Mouse (Mus musculus): Measurements from ENCODE around the gene Cdc14a. TPM values are rescaled to one million over a fixed set of nuclear protein-coding genes. Genes with fewer than 3 reads are reported as not detected.

Cdc14a gene
- polyA plus RNA-seq, 1 experiment from 2014 or later, result 6.7 TPM

DNA sequence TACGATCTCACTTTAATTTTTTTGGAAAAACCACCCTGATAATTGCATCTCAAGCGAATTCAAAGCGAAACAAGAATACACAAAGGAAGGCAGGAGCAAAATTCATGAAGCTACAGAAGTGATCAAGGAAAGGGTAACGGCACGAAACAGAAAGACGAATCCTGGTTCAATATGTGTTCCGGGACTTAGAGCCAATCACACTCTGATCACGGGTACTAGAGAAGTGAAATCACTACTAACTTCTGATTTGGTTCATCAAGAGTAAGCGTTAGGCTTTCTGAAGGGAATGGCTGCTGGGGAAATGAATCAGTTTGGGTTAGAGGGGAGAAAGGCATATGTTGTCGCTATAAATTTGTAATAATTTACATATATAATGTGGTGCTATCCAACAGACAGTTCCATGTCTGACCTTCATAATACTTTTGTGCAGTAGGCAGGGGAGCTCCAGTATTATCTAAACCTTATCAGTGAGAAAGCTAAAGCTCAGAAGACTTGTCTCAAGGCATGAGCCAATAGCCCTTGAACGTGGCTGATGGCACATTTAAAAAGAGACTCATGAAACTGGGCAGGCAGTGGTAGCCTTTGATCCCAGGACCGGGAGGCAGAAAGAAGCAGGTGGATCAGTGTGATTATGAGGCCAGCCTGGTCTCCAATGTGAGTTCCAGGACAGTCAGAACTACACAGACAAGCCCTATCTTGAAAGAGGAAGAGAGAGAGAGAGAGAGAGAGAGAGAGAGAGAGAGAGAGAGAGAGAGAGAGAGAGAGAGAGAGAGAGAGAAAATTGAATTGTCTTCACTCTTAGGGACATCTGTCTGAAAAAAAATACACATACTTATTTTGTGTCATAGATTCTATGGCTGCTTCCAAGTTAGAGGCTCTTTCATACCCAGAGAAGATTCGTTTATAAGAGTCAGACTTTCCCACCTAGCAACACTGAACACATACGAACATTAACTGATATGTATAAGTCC is 34.0 kb downstream of the Cdc14a start:
- Histone ChIP-seq H3K27ac (ENCODE audit: low read depth, low read length) (peak overlapping the region; percentile 89), H3K4me3 (ENCODE audit: low read depth, low read length) (peak overlapping the region; percentile 8), H3K27me3 (replicated peaks; ENCODE audit: control insufficient read depth, insufficient read depth, low read length) (no peaks in the 10 kb centered on the region), H3K4me1 (replicated peaks; ENCODE audit: control insufficient read depth, insufficient read depth, low read length) (peaks cover 45% of the 10 kb centered on the region), H3K4me2 (peak overlapping the region; percentile 63), H3K9ac (ENCODE audit: low read depth, low read length) (peak overlapping the region; percentile 61), H3K9me3 (ENCODE audit: control insufficient read depth, low read length) (no peaks in the 10 kb centered on the region), H3K36me3 (ENCODE audit: control insufficient read depth, insufficient read depth, low read length) (no peaks in the 10 kb centered on the region)
- DNase-seq (ENCODE audit: low spot score), result no peak
- peak; percentile 58 for ATAC-seq (replicated peaks; ENCODE audit: low FRiP score)
- 71% methylated on average over 14 of the region's 14 CpGs for WGBS

DNA sequence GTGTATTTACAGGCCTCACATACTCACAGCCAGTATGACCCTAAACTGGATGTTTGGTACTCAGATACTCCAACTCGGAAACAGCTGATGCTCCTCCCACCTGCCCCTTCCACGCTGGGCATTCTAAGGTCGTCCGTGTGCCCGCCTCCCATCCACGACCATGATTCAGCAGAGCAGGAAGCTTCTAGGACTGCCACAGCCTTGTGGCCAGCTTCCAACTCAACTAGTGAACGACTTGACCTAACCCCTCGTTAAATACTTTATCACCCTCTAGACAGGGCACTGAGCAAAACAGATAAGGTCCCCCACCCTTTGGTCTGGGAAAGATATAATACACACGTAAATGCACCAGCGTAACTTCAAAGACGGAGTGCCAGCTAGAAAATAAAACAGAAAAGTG is 35.0 kb downstream of the Cdc14a start:
- peak overlapping the region; percentile 61 for H3K9ac ChIP-seq (ENCODE audit: low read depth, low read length)
- no peaks in the 10 kb centered on the region for H3K27me3 ChIP-seq (replicated peaks; ENCODE audit: control insufficient read depth, insufficient read depth, low read length)
- H3K27ac ChIP-seq (ENCODE audit: low read depth, low read length), result peak overlapping the region; percentile 89
- H3K4me3 ChIP-seq (ENCODE audit: low read depth, low read length), result peak overlapping the region; percentile 8; the same call in 1 of the 2 replicates
- DNase-seq (ENCODE audit: low spot score) (peak; percentile 48), ATAC-seq (replicated peaks; ENCODE audit: low FRiP score) (peak; percentile 96)
- H3K4me2 ChIP-seq, result peak overlapping the region; percentile 63
- H3K4me1 ChIP-seq (replicated peaks; ENCODE audit: control insufficient read depth, insufficient read depth, low read length), result peaks cover 45% of the 10 kb centered on the region
- no peaks in the 10 kb centered on the region for H3K9me3 ChIP-seq (ENCODE audit: control insufficient read depth, low read length)
- 24% methylated on average over 11 of the region's 11 CpGs for WGBS
- no peaks in the 10 kb centered on the region for H3K36me3 ChIP-seq (ENCODE audit: control insufficient read depth, insufficient read depth, low read length)

DNA sequence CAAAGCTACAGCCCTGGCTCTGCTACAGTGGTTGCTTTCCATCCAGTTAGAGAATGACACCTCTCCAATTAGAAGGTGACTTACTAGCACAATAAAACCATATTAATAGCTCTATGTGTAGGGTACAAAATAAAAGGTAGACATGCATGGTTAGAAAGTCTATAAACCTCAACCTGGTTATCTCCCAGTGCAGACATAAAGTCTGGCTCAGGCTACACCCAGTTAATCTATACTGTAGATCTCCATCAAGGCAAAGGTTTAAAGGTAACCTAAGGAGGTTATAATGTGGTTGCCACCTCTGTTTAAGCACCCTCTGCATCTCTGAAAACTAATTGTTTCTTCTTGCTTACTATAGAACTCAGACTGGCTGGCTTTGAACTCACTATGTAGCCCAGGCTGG is 36.9 kb downstream of the Cdc14a start:
- no peaks in the 10 kb centered on the region for H3K9me3 ChIP-seq (ENCODE audit: control insufficient read depth, low read length)
- ATAC-seq (replicated peaks; ENCODE audit: low FRiP score) (no peak), DNase-seq (ENCODE audit: low spot score) (no peak)
- no peaks in the 10 kb centered on the region for H3K27me3 ChIP-seq (replicated peaks; ENCODE audit: control insufficient read depth, insufficient read depth, low read length)
- H3K27ac ChIP-seq (ENCODE audit: low read depth, low read length), result no peak overlapping the region
- H3K4me2 ChIP-seq, result no peak overlapping the region
- no peak overlapping the region for H3K4me3 ChIP-seq (ENCODE audit: low read depth, low read length)
- no peaks in the 10 kb centered on the region for H3K36me3 ChIP-seq (ENCODE audit: control insufficient read depth, insufficient read depth, low read length)
- H3K4me1 ChIP-seq (replicated peaks; ENCODE audit: control insufficient read depth, insufficient read depth, low read length), result peaks cover 45% of the 10 kb centered on the region
- no peak overlapping the region for H3K9ac ChIP-seq (ENCODE audit: low read depth, low read length)

DNA sequence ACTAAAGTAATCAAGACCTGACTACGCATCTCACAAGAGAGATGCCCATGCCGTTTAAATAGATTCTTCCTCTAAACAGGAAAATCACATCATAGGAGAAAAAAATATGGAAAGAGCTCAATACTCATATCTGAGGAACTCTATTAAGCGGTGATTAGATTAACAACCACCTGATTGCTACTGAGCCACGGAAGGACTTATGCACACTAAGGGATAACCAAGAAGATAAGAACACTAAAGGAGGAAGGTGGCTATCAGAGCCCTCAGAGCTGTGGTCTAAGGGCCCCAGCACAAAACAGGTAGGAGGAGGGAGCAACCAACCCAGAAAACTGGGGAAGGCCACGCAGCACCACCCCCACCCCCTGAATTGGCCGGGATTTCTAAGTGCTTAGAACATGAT is 37.5 kb downstream of the Cdc14a start:
- Histone ChIP-seq H3K9ac (ENCODE audit: low read depth, low read length) (no peak overlapping the region), H3K4me2 (no peak overlapping the region), H3K36me3 (ENCODE audit: control insufficient read depth, insufficient read depth, low read length) (no peaks in the 10 kb centered on the region), H3K9me3 (ENCODE audit: control insufficient read depth, low read length) (no peaks in the 10 kb centered on the region), H3K27me3 (replicated peaks; ENCODE audit: control insufficient read depth, insufficient read depth, low read length) (no peaks in the 10 kb centered on the region), H3K4me3 (ENCODE audit: low read depth, low read length) (no peak overlapping the region), H3K27ac (ENCODE audit: low read depth, low read length) (no peak overlapping the region), H3K4me1 (replicated peaks; ENCODE audit: control insufficient read depth, insufficient read depth, low read length) (peaks cover 45% of the 10 kb centered on the region)
- 61% methylated on average over 6 of the region's 6 CpGs for WGBS
- DNase-seq (ENCODE audit: low spot score) (no peak), ATAC-seq (replicated peaks; ENCODE audit: low FRiP score) (no peak)

DNA sequence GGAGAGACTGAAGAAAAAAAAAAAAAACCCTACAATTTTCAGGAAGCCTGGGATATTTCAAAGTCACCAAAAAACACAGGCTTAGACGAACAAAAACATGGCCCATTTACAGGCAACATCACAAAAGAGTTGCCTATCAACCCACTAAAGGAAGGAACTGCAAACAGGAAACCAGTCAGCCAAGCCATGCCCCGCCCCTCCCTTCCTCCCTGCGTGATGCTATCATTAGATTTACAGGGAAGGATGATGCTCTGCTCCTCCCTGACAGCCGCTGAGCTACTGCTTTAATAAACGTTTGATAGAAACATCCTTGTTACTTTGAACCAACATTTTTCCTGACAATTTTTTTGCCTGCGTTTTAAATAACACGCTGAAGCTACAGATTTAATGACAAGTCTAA is 39.5 kb downstream of the Cdc14a start:
- no peaks in the 10 kb centered on the region for H3K27me3 ChIP-seq (replicated peaks; ENCODE audit: control insufficient read depth, insufficient read depth, low read length)
- no peak overlapping the region for H3K4me3 ChIP-seq (ENCODE audit: low read depth, low read length)
- no peaks in the 10 kb centered on the region for H3K9me3 ChIP-seq (ENCODE audit: control insufficient read depth, low read length)
- H3K9ac ChIP-seq (ENCODE audit: low read depth, low read length), result no peak overlapping the region
- DNase-seq (ENCODE audit: low spot score) (no peak), ATAC-seq (replicated peaks; ENCODE audit: low FRiP score) (no peak)
- H3K4me1 ChIP-seq (replicated peaks; ENCODE audit: control insufficient read depth, insufficient read depth, low read length), result peaks cover 32% of the 10 kb centered on the region
- WGBS, result 54% methylated on average over 7 of the region's 7 CpGs
- no peak overlapping the region for H3K27ac ChIP-seq (ENCODE audit: low read depth, low read length)
- H3K4me2 ChIP-seq, result no peak overlapping the region
- no peaks in the 10 kb centered on the region for H3K36me3 ChIP-seq (ENCODE audit: control insufficient read depth, insufficient read depth, low read length)

DNA sequence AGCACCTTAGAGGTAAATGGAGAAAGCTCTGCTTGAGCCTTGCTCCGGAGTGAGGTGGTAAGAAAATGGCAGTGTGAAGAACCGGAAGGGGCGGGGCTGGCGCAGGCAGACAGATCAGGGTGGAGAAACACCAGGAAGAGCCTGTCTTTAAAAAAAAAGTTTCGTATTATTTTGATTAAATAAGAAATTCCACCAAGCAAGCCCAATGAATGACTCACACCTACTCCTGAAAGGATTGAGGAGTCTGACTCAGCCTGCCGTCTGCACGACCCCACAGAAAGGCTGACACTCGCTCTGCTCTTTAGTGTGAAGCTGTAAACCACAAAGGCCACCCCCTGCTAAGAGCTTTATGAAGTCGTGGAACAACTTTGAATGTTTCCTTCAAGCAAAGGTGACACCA is 43.5 kb downstream of the Cdc14a start:
- Histone ChIP-seq H3K27ac (ENCODE audit: low read depth, low read length) (no peak overlapping the region), H3K9ac (ENCODE audit: low read depth, low read length) (no peak overlapping the region), H3K27me3 (replicated peaks; ENCODE audit: control insufficient read depth, insufficient read depth, low read length) (no peaks in the 10 kb centered on the region), H3K4me1 (replicated peaks; ENCODE audit: control insufficient read depth, insufficient read depth, low read length) (0 out of 2 replicates have a peak, but pooled peaks cover 3% of the 10 kb centered on the region), H3K4me2 (no peak overlapping the region), H3K36me3 (ENCODE audit: control insufficient read depth, insufficient read depth, low read length) (no peaks in the 10 kb centered on the region), H3K4me3 (ENCODE audit: low read depth, low read length) (no peak overlapping the region), H3K9me3 (ENCODE audit: control insufficient read depth, low read length) (no peaks in the 10 kb centered on the region)
- 58% methylated on average over 9 of the region's 9 CpGs for WGBS
- ATAC-seq (replicated peaks; ENCODE audit: low FRiP score) (no peak), DNase-seq (ENCODE audit: low spot score) (no peak)

DNA sequence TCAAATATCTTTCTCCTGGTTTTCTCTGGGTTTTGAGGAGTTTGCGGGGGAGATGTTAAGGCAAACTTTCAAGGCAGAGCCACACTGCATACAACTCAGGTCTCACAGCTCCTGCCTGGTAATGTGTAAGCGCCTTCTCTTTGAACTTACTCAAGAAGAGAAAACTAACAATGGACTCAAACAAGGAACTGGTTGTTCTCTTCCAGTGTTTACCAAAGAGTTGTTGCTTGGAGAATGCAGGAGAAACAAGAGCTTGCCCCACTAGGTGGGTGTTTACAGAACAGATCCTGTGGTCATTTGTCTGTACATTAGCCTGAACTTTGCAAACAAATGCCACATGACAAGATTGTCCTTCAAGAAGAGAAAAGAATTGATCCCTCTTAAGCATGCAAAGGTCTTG is 48.4 kb downstream of the Cdc14a start:
- no peak for ATAC-seq (replicated peaks; ENCODE audit: low FRiP score)

DNA sequence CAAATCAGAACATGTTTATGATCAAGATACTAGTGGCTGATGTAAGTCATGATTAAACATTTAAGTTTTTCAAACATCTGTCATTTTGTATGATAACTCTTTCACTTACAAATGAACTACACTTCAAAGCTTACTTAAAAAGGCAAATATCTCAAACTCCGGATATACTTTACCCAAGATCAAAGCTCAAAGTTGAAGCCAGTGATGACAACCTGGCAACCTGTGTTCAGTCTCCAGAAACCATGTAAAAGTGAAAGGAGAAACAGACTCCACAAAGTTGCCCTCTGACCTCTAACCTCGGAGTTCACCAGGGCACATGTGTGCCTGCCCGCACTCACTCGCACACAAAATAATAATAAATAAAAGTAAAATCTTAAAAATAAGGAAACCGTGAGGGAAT is 49.3 kb downstream of the Cdc14a start:
- 75% methylated on average over 5 of the region's 5 CpGs for WGBS
- no peak overlapping the region for H3K4me3 ChIP-seq (ENCODE audit: low read depth, low read length)
- H3K9ac ChIP-seq (ENCODE audit: low read depth, low read length), result no peak overlapping the region
- DNase-seq (ENCODE audit: low spot score) (no peak), ATAC-seq (replicated peaks; ENCODE audit: low FRiP score) (no peak)
- no peak overlapping the region for H3K27ac ChIP-seq (ENCODE audit: low read depth, low read length)
- no peaks in the 10 kb centered on the region for H3K9me3 ChIP-seq (ENCODE audit: control insufficient read depth, low read length)
- H3K36me3 ChIP-seq (ENCODE audit: control insufficient read depth, insufficient read depth, low read length), result no peaks in the 10 kb centered on the region
- H3K4me2 ChIP-seq, result no peak overlapping the region
- no peaks in the 10 kb centered on the region for H3K27me3 ChIP-seq (replicated peaks; ENCODE audit: control insufficient read depth, insufficient read depth, low read length)
- 0 out of 2 replicates have a peak, but pooled peaks cover 3% of the 10 kb centered on the region for H3K4me1 ChIP-seq (replicated peaks; ENCODE audit: control insufficient read depth, insufficient read depth, low read length)

More for the DNA sequence above, 48.4 kb downstream of the Cdc14a start:
- Histone ChIP-seq H3K4me1 (replicated peaks; ENCODE audit: control insufficient read depth, insufficient read depth, low read length) (0 out of 2 replicates have a peak, but pooled peaks cover 3% of the 10 kb centered on the region), H3K4me2 (no peak overlapping the region), H3K4me3 (ENCODE audit: low read depth, low read length) (no peak overlapping the region), H3K27ac (ENCODE audit: low read depth, low read length) (no peak overlapping the region), H3K9me3 (ENCODE audit: control insufficient read depth, low read length) (no peaks in the 10 kb centered on the region), H3K27me3 (replicated peaks; ENCODE audit: control insufficient read depth, insufficient read depth, low read length) (no peaks in the 10 kb centered on the region), H3K36me3 (ENCODE audit: control insufficient read depth, insufficient read depth, low read length) (no peaks in the 10 kb centered on the region), H3K9ac (ENCODE audit: low read depth, low read length) (no peak overlapping the region)
- 84% methylated on average over 2 of the region's 2 CpGs for WGBS
- no peak for DNase-seq (ENCODE audit: low spot score)

DNA sequence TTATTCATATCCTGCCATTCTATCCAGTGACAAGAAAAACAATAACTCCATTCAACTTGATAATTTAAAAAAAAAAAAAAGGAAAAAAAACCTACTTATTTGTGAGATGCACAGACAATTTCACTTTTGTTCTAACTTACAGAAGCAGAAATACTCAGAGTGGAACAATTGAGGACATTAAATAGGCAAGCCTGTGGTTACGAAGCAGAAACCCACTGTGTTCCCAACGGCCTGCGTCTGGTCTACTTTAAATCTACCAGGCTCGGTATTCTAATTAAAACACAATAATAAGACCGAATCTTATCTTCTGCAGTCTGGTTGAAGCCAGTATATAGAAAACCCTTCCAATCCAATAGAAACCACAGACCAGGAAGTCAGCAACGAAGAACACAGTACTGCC is 50.6 kb downstream of the Cdc14a start:
- no peak overlapping the region for H3K4me2 ChIP-seq
- H3K36me3 ChIP-seq (ENCODE audit: control insufficient read depth, insufficient read depth, low read length), result no peaks in the 10 kb centered on the region
- no peak for DNase-seq (ENCODE audit: low spot score)
- H3K27me3 ChIP-seq (replicated peaks; ENCODE audit: control insufficient read depth, insufficient read depth, low read length), result no peaks in the 10 kb centered on the region
- 71% methylated on average over 6 of the region's 6 CpGs for WGBS
- H3K4me1 ChIP-seq (replicated peaks; ENCODE audit: control insufficient read depth, insufficient read depth, low read length), result 0 out of 2 replicates have a peak, but pooled peaks cover 3% of the 10 kb centered on the region
- no peak overlapping the region for H3K4me3 ChIP-seq (ENCODE audit: low read depth, low read length)
- H3K9me3 ChIP-seq (ENCODE audit: control insufficient read depth, low read length), result no peaks in the 10 kb centered on the region
- no peak overlapping the region for H3K9ac ChIP-seq (ENCODE audit: low read depth, low read length)
- H3K27ac ChIP-seq (ENCODE audit: low read depth, low read length), result no peak overlapping the region
- no peak for ATAC-seq (replicated peaks; ENCODE audit: low FRiP score)

All from liver, embryonic 11.5 days (tissue).